Mouse (Mus musculus) naive thymus-derived CD4-positive, alpha-beta T cell, adult 5 months (primary cell): ENCODE measurements around the gene Igsf11. TPM values are rescaled to one million over a fixed set of nuclear protein-coding genes. Genes with fewer than 3 reads are reported as not detected.

Source experiments
- polyA plus RNA-seq: library from polyadenylated mRNA; unstranded; fragments of 100-300 nt; shearing (Covaris generic); gene quantifications from one replicate; pipeline ENCODE4 v1.2.1, GENCODE M21; 2017

Igsf11 gene
- not detected for polyA plus RNA-seq

GRCm38 (mm10) chr16:38892371-38892770, at the start of gene Igsf11:
TSS of gene Igsf11 (plus strand) at chr16:38892671.

Other genes starting within 250 kb of the Igsf11 start
- 58.9 TPM for gene Arhgap31, start 179.4 kb upstream of the Igsf11 start, polyA plus RNA-seq
- 0.53 TPM for gene B4galt4, start 150.4 kb upstream of the Igsf11 start, polyA plus RNA-seq
- gene Upk1b, start 92.3 kb upstream of the Igsf11 start, polyA plus RNA-seq = not detected
- gene 4930435E12Rik, start 63.9 kb upstream of the Igsf11 start, polyA plus RNA-seq = not detected